Mouse (Mus musculus): ENCODE measurements around the gene Cyth3.

The Cyth3 gene

DNA sequence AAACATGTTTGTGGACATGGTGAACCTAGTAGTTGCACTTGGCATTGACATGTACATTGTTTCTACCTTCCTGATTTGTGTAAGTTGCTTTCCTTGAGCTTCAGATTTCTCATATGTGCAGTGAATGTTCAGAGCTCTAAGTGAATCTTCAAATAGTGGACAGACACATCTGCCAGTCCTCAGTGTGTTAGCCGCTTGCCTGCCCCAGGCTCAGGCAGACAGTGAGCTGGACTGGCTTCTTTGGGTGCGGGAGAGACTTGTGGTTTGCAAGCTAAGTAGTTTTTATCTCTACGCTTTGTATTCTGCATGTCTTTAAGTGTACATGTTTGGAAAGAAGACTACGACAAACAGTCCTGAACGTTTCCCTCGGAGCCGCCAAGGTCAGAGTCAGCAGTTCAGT is 13.9 kb downstream of the Cyth3 start:
- DNase-seq = no peak

DNA sequence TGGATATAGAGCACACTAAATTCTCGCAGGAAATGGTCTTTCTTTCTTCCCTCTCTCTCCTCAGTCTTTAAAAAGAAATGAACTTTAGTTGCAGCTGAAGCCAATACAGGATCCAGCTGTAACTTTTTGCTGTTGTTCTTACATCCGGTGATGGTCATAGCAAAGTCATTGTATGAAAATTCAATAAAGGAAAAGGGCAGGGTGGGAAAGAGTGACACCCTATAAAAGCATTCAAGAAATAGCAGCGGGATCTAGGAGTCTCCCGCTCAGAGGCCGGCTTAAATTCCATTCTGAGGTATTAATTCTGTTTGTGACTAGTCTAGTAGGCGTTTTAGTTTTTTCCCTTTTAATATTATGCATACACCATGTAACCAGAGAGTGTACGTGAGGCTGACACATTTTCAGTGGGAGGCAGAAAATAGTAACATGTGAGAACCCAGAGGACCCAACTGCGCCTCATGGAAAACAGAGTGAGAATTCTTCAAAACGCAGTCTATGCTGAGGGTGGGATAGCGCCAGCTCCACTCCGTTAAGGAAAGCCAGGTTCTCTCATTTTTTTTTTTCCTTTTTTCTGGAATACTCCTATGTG is 15.7 kb downstream of the Cyth3 start:
- DNase-seq = no peak

DNA sequence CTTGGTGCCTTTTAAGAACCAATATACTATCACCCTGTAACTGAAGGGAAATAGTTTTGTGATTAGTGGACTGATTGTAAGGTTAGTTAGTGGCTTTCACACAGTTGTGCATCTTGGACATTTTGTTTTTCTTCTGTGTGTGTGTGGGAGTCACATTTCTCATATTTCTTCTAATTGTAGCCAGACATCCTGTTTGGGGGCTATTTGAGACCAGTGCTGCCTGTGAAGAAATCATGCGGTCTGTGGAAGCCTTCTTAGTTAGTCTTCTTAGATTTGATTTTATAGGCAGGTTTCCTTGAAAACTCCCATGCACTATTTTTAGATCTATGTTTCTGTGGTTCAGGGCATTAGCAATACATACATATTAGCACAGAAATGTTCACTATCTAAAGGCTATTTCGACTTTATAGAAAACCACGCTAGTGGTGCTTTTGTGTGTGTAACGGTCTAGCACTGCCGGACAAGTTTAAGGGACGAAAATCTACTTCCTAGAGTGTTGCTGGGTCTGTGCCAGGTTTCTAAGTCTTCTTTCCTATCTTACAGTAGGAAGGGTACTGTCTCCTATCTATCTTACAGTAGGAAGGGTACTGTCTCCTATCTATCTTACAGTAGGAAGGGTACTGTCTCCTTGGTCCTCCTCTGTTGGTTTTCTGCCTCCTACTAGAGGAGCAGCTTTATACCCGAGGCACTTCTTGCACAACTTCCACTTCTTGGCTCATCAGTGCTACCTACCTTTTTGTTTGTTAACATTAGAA is 16.4 kb downstream of the Cyth3 start:
- no peak for DNase-seq

DNA sequence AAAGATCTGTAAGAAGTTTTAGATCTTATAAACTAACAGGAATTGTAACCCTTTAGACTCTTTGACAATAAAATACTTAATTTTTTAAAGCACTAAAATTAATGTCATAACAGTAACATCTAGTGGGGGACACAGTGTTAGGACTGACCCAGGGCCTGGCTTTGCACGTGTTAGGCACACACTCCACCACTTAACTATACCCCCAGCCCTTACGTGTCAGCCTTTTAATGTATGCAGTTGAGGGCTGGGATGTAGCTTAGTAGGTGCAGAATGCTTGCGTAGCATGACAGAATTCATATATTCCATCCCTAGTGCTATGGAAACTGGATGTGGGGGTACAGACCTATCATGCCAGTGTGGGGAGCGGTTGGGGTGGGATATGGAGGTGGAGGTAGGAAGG is 17.1 kb downstream of the Cyth3 start:
- no peak for DNase-seq

DNA sequence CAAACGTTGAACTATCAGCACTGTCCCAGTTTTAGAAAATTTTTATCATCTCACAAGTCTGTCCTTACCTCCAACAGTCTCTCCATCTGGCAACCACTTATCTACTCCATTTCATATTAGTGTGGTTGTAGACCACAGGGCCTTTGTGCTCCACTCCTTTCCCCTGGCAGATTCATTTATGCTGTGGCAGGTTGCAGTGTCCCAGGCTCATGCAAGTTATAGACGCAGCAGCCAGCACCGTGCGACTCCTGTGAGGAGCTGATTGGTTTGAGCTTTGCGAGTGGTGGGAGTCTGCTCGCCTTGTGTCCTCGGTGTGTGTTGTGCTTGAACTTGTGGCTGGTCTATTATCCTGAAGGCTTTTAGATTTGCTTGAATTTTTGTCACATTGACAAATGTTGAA is 17.6 kb downstream of the Cyth3 start:
- DNase-seq = no peak

DNA sequence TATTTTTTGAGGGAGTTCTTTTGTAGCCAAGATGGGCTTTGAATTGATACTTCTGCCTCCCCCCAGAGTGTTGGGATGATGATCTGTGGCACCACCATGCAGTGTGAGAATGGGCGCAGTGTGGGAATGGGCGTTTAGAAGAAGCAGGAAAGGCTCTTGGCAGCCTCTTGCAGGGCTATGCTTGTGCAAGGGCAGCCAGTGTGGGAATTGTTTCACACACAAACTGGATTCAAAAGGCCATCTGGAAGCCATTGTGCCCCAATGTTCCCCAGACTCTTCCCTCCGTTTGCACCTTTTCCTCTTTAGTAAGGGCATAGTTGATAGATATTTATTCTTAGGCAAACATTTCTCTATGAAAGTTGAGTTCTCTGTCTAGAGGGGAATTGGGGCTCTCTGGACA is 19.3 kb downstream of the Cyth3 start:
- no peak for DNase-seq

DNA sequence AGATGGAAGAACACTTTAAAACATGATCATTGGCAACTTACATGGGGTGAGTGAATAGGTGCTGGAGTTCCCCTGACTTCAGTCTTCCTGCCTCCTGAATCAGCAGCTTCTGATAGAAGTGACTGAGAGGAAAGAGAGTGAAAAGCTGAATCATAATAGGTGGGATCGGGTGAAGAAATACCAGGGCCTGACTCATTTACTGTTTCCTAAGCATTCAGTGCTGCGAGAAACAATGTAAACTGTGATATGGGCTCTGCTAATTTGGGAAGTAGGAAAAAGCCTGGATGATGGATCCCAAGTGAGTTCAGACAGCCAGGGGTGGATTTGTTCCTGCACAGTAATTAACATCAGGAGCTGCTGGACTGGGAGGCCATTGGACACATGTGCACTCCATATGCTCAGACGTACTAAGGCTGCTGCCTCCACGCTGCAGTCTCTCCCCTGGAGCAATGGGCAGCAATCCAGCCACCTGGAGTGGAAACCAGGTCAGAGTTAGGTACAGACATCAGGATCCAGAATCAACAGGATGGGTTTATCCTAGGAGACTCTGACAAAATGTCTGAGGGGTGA is 20.1 kb downstream of the Cyth3 start:
- no peak for DNase-seq

DNA sequence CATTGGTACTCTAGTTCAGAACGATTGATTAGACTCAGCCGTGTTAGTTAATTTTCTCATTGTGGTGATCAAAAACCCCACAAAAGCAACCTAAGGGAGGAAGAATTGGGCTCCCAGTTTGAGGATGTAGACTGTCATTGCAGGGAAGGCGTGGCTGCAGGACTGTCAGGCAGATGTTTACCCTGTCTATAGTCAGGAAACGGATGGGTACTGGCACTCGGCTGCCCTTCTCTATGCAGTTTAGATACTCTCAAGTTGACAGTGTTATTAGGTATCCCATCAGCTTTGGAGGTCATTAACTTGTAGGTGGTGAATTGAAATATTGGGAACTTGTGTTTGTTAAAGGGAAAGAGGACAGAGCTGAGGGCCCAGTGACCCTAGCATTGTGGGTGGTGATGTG is 23.7 kb downstream of the Cyth3 start:
- DNase-seq = no peak

DNA sequence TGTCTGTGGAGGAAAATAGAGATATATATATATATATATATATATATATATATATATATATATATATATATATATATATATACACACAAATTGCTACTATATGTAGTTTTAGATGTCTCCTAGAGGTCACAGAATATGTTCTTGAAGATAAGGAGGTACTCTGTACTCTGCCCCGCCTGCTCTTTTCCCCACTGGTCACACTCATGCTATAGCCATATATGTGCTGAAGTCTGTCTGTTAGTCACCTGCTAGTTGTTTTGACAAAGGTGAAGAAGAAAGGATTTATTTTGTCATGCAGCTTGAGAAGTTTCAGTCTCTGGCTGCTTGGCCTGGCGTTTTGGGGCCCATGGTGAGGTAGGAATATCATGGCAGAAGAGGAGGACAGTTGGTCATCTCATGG is 25.2 kb downstream of the Cyth3 start:
- DNase-seq = no peak

DNA sequence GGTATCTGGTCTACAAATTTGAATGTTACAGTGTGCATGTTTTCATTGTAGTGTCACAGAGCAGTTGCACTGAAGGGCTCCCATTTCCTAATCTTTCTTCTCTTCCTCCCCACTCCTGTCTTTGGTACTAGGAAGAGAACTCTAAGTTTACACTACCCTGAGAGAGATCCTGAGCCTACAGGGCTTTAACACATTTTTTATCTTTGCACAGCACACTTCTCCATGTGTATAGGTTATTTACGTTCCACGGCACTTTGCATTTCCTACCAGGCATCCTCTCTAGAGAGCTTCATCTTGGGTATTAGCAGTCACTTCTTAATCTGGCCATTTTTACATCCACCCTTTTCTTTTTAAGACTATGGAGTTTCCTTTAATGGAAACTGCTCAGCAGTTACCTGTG is 25.8 kb downstream of the Cyth3 start:
- no peak for DNase-seq

DNA sequence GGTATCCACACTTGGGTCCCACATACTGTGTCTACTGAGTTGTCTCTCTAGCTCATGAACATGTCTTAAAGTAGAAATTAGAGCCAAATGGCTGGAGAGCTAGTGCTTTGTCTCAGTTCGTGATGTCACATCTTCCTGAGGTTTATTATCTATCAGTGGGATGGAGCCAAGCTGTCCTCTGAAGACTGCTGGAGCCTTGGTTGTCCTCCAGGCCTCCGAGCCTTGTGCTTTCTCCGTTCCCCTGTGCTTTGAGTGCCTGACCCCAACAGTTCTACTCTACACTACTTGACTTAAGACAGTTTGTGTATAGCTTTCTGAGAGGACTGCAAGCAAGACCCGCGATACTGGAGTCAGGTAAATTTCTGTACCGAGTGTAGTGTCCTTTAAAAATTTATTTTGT is 26.9 kb downstream of the Cyth3 start:
- DNase-seq = no peak

DNA sequence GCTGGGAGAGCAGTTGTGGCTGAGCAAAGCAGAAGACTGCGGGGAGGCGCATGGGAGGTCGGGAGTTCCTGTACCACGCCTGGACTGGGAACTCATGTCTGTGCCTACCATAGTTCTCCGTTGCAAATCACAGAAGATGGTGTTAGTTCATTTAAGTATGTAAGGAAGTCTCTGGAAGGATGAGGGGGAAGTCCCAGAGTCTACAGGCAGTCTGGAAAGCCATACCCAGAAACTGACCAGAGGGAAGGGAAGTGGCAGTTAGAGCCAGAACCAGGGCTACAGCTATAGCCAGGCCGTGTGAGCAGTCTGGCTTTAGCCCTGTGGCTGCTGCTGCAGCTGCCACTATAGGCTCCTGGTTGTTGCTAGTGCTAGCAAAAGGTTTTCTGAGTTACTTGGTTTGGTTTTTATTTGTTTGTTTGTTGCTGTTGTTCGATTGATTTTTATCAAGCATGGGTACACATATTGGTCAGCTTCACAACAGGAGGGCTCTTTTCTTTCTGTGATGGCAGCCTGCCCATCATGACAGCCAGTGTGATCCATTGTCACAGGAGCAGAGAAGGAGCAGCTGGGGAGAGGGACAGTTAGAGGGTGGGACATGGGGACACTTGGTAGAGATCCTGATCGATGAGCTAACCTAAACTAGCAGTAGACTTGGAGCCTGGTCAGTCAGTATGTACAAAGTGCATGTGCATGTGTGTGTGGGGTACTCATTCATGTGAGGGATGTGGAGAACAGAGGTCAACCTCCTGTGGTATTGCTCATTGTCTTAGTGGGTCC is 29.8 kb downstream of the Cyth3 start:
- no peak for DNase-seq

DNA sequence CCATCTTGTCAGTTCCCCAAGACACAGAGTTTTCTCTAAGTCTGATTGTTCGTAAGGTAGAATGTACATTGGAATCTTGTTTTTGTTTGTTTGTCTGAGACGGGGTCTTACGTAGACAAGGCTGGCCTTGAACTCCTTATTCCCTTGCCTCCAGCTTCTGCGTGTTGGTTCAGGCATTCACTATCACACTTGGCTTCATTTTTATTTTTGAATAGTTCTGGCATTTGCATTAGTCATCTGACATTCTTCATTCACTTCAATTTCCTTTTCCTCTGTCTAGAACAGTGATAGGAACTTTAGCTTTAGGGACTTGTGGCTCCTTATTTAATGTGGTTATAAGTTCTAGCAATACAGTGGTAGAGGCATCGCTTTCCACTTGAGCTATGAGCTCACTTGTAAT is 31.2 kb downstream of the Cyth3 start:
- DNase-seq = no peak

DNA sequence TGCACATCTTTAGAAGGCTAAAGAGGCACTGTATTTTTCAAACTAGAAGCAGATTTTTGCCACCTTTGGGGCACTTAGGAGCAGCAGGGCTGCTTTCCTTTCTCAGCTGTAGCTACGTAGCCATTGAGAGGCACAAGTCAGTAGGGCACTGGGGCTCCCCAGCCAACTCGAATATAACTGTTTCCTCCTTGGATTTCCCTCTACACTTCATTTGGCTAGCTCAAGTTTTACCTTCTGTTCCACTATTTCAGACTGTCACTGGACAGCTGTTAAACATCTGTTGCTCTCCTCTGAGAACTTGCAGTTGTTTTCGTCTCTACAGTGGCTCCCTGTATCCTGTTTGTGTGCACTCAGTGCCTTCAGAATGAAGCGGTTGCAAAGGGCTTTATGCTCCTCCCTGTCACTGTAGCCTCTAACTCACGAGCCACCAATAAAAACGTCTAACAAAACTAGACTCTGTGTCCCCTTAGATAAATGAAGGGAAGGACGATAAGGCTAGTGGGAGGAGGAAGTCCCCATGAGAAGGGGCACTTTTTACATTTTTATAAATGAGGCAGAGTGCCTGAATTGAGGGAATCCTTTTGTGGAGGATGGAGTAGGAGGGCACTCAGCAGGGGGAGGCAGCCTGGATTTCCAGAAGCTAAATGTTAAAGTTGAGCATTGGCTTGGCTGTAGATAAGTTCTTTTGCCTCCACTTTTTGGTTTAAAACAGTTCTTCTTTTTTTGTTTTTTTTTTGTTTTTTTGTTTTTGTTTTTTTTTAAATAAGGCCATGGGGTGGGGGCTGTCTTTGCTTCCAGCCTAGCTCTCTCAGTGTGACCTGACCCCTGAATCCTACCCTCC is 32.6 kb downstream of the Cyth3 start:
- DNase-seq = peak; percentile 49

DNA sequence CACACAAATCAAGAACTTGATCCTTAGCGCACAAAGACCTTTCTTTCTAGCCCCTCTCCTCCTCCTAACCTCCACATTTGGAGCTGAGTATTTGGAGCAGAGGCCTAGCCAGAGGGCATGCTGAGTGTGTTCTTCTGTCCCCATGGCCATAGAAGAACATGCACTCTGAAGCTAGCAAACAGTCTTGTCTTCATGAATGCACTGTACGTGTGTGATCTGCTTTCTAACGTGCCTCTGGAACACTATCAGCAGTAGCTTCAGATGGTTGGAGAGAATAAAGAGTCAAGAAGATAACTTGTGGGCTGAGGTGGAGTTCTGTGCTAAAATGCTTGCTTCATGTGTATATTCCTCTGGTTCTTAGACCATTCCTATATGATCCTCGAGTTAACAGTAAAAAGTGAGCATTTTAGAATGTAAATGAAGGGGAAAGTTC is 33.3 kb downstream of the Cyth3 start:
- no peak for DNase-seq

DNA sequence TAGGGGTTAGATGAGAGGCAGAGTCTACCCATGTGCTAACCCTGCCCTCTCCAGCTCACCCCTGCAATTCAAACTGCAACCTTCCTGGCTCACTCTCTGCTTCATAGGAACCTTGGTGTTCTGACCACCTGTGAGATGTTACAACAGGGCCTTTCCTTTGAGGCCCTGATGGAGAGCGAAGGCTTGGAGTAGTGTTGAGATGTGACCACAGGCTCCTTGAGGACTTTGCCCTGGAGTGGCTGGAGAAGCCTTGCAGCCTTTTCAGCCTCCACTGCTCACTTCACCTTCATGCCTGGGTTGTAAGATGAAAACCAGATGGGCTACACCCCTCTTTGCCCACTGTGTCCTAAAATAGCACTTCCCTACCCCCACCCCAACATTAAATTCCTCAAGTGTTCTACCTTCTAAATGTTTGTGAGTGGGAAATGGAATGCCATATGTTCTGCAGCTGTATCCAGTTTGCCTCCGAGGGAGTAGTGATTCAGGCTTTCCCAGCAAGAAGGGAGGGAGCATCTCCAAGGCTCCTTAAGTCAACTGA is 34.5 kb downstream of the Cyth3 start:
- no peak for DNase-seq

DNA sequence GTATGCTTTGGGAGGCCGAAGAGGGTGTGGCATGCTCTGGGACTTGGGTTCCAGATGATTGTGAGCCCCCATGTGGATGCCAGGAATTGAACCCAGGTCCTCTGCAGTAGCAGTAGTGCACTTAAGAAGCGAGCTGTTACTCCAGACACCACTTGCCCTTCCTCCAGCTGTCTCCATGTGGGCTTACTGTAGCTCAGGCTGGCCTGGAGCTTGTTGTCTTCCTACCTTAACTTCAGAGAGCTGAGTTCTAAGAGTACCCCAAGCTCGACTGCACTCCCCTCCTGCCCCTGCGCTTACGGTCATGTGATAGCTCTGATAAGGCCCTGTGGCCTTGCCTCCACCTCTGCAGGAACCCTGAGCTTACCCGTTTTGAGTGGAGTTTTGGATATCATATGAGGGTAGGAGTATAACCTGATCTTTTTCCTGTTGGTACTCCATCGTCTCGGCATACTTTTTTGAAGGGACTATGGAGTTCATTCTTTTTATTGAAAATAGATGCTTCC is 36.8 kb downstream of the Cyth3 start:
- no peak for DNase-seq

DNA sequence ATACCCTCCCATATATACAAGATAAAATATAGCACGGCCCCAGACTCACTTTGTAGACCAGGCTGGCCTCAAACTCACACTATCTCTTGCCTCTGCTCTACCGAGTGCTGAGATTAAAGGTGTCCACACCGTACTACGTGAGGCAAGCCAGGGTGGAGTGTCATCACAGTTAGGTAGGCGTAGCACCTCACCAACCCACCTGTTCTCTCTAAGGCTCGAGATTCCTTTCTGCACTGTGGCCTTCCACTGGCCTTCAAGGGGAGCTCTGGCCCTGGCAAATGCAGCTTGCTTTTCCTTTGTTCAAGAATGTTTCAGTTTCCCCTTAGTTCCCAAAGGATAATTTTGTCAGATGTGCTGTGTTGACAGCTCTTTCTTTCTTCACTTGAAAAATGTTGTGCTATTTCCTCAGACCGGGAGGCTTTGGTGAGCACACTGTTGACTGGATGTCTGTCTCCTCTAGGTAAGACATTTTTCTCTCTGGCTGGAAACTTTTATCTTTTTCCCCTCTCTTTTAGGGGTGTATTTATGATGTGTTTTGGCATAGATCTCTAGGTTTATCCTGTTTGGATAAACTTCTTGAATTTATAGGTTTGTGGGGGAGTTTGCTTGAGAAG is 40.9 kb downstream of the Cyth3 start:
- DNase-seq = no peak

DNA sequence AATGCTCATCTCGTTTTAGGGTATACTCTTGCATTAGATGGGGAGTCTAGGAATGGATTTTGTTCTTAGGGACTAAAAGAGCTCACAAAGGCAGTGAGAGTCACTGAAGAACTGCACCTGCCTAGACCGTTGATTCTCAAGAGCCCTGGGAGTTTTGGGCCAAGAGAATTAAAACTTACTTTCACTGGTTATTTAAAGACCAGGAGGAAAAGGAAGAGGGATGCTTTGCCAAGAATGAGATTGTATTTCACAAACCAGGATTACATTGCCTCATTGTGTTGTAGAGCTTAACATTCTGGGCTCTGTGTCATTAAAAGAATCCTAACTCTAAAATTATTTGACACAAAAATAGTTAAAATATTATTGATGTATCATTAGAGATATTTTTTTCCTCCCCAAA is 43.3 kb downstream of the Cyth3 start:
- DNase-seq = no peak

DNA sequence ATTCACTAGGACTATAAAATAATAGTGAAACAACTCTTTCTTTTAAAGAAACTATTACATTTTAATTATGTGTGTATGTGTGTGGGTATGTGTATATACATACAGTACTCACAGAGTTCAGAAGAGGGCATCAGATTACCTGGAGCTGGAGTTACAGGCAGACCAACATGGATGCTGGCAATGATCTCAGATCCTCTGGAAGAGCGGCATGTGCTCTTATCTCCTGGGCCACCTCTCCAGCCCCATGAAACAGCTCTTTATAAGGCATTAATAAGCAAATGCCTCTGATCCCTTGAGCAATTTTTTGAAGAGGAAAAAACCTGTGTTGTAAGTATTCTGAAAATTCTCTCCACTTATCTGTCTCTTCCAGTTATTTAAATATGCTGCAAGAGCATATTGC is 43.8 kb downstream of the Cyth3 start:
- DNase-seq = no peak

DNA sequence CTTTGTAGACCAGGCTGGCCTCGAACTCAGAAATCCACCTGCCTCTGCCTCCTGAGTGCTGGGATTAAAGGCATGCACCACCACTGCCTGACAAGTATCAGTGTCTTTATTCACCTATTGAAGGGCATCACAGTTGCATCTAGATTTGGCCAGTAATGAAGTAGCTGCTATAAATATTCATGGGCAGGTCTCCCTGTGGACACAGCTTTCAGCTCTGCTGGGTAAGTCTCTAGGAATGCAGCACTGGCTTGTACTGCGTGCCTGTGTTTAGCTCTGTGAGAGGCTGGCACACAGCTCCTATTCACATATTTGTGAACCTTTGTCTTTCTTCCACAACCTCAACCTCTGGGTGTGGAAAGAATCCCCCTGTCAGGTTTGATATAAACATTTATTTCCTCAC is 46.6 kb downstream of the Cyth3 start:
- DNase-seq = peak; percentile 75

DNA sequence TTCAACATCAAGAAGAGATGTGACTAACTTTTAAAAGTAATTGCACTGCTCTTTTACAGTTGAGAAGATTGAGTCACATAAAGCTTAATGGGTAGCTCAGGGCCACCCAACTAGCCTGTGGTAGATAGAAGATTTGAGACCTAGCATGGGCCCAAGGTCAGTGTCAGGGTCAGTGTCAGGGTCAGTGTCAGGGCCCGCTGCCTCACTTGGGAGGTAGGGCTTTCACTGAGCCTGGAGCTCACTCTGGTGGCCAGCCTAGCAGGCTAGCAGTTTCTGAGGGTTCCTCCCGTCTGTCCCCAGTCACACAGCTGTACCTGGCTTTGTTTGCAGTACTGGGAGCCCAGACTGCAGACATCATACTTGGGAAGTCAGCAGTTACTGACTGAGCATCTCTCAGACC is 47.1 kb downstream of the Cyth3 start:
- no peak for DNase-seq
